Mouse (Mus musculus) ES-E14 (cell line): ENCODE measurements around the gene Oprd1. TPM values are rescaled to one million over a fixed set of nuclear protein-coding genes. Genes with fewer than 3 reads are reported as not detected.

Source experiments
- DNase-seq: peaks from one replicate; pipeline ENCODE4 v3.0.0-alpha.2; 2013; ENCODE audit warnings: low read depth, low spot score
- H3K27ac ChIP-seq: 2 replicates; pipeline ENCODE4 v1.5.1; 2012; ENCODE audit warnings: low read depth, mild to moderate bottlenecking, low read length, moderate library complexity, mixed read lengths; ENCODE audit not compliant: poor library complexity, insufficient read depth, severe bottlenecking
- H3K36me3 ChIP-seq: 2 replicates; pipeline ENCODE4 v1.6.1; 2012; ENCODE audit warnings: mild to moderate bottlenecking, low read length, moderate library complexity, mixed read lengths; ENCODE audit not compliant: control insufficient read depth, poor library complexity, insufficient read depth, severe bottlenecking
- H3K4me1 ChIP-seq, 2 experiments: fragments of 150-350 bp in 1 of 2; sonication (generic) in 1 of 2; 2 replicates each; pipeline ENCODE4 v1.6.1; 2012; ENCODE audit warnings: low read length in 2 of 2, mild to moderate bottlenecking in 1 of 2, mixed read lengths in 1 of 2; ENCODE audit not compliant: control insufficient read depth in 2 of 2, insufficient read depth in 2 of 2, poor library complexity in 1 of 2
- H3K4me3 ChIP-seq, 2 experiments: fragments of 150-350 bp in 1 of 2; sonication (generic) in 1 of 2; 2 replicates each; pipeline ENCODE4 v1.5.1; 2012; ENCODE audit warnings: low read length in 2 of 2, low read depth in 1 of 2, mild to moderate bottlenecking in 1 of 2, mixed read lengths in 1 of 2; ENCODE audit not compliant: insufficient read depth in 1 of 2, poor library complexity in 1 of 2, severe bottlenecking in 1 of 2
- H3K9ac ChIP-seq: 2 replicates; pipeline ENCODE4 v1.6.1; 2012; ENCODE audit warnings: low read depth, mild to moderate bottlenecking, low read length, mixed read lengths; ENCODE audit not compliant: poor library complexity, insufficient read depth, severe bottlenecking
- H3K9me3 ChIP-seq: fragments of 150-350 bp; sonication (generic); 2 replicates; pipeline ENCODE4 v1.6.1; 2012; ENCODE audit warnings: low read depth, mild to moderate bottlenecking, low read length; ENCODE audit not compliant: control insufficient read depth, insufficient read depth
- CHD2 ChIP-seq: IDR thresholded peaks from 2 replicates; pipeline ENCODE4 v1.6.1; 2014; ENCODE audit warnings: mild to moderate bottlenecking, low read depth, low read length, inconsistent platforms
- HCFC1 ChIP-seq: IDR thresholded peaks from 2 replicates; pipeline ENCODE4 v1.6.1; 2012; ENCODE audit warnings: low read length, inconsistent platforms, borderline replicate concordance; ENCODE audit not compliant: insufficient read depth
- MAFK ChIP-seq: IDR thresholded peaks from 2 replicates; pipeline ENCODE4 v1.6.1; 2014; ENCODE audit warnings: mild to moderate bottlenecking, low read depth, low read length, inconsistent platforms; ENCODE audit not compliant: insufficient read depth
- ZC3H11A ChIP-seq: IDR thresholded peaks from 2 replicates; pipeline ENCODE4 v1.6.1; 2012; ENCODE audit warnings: low read depth, mild to moderate bottlenecking, inconsistent platforms, low read length, borderline replicate concordance
- ZNF384 ChIP-seq: IDR thresholded peaks from 2 replicates; pipeline ENCODE4 v1.6.1; 2012; ENCODE audit warnings: low read depth, low read length, inconsistent platforms
- in situ Hi-C, 2 experiments: fragments of 600-800 bp; cut with MboI; formaldehyde crosslinking; loops; one replicate each; pipeline ENCODE4 v1.15.1; 2025; ENCODE audit warnings: low sequenced_read_pairs in 2 of 2, inconsistent platforms in 1 of 2; ENCODE audit not compliant: unreplicated experiment in 2 of 2
- total RNA-seq: library from RNA; depleted of rRNA; stranded (reverse); fragments of 300-350 nt; gene quantifications from 2 replicates; pipeline ENCODE4 v1.2.3, GENCODE M21; 2012

Oprd1 gene
- total RNA-seq, 1 experiment: 0.62 TPM

DNA sequence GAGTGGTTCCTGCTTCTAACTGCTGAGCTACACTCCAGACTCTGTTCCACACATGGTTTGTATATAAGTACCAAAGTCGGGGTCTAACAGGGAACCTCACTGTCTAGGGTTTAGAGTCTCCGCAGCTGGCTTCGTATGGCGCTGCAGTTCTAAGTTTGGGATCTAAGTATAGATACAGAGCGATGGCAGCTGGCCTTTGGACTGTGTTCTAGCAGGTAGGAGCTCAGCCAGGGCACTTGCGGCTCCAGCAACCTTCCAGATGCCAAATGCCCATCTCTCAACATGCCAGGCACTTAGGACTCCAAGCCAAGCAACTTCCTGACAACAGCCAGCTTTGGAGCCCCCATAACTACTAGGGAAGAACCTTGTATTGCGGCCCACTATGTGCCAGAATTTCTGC lies 36.1 kb downstream of the Oprd1 start:
- in situ Hi-C loops: no loop called here

DNA sequence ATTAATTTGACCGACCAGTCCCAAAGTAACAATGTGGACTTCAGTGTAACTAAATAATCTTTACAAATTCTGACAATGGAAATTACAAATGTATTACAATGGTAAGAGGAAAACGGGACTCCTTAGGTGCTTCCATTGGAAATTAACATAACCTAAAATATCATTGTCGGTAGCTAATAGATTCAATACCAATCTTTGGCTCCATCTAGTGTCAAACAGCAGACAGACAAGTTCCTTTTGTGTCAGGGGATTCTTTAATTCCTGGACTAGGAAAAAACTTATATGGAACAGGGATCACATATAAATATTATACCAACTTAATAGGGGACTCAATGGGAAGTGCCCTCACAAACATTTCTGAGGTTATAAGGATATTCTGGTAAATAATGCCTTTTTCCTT lies 43.1 kb downstream of the Oprd1 start:
- DNase-seq: no peak
- in situ Hi-C loops: no loop called here
- H3K27ac ChIP-seq: no peak overlapping the region
- no peak for TF ChIP-seq MAFK
- TF ChIP-seq HCFC1: no peak
- TF ChIP-seq ZNF384: no peak
- no peak for TF ChIP-seq CHD2
- TF ChIP-seq ZC3H11A: no peak
- H3K4me3 ChIP-seq: no peak overlapping the region
- H3K9me3 ChIP-seq: peaks cover 6% of the 10 kb centered on the region
- no peak overlapping the region for H3K9ac ChIP-seq
- no peaks in the 10 kb centered on the region for H3K36me3 ChIP-seq
- H3K4me1 ChIP-seq: peaks cover 2 to 10% of the 10 kb centered on the region in 2 experiments; a peak in 1 of 4 replicates

More for the DNA sequence above, 36.1 kb downstream of the Oprd1 start:
- no peak for DNase-seq
- Histone ChIP-seq H3K36me3 (no peaks in the 10 kb centered on the region), H3K9me3 (no peaks in the 10 kb centered on the region), H3K4me1 (peaks cover 2 to 12% of the 10 kb centered on the region in 2 experiments; a peak in 1 of 4 replicates), H3K4me3 (no peak overlapping the region), H3K9ac (no peak overlapping the region), H3K27ac (no peak overlapping the region)
- TF ChIP-seq CHD2 (no peak), MAFK (no peak), ZC3H11A (no peak), ZNF384 (no peak), HCFC1 (no peak)

DNA sequence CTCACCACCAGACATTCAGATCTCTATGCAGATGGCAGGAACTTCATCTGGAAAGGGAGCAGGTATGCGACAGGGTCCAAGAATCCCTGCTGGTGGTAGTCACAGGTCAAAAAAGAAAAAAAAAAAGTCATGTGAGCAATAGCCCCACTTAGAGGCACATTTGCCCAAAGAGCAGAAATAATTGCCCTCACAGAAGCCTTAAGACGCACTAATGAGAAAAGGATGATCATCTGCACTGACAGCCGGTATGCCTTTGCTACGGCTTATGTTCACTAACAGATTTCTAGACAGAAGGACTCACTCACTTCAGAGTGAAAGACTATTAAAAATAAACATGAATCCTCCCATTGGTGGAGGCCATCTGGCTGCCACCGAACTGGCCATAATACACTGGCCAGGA lies 44.7 kb downstream of the Oprd1 start:
- in situ Hi-C loops: loop anchor here in 1 of 2 experiments (10.0 kb wide), 1 partner anchor 75 kb away; no protein-coding TSS in a partner anchor
- Histone ChIP-seq H3K9ac (no peak overlapping the region), H3K27ac (no peak overlapping the region), H3K9me3 (peaks cover 6% of the 10 kb centered on the region), H3K36me3 (no peaks in the 10 kb centered on the region), H3K4me1 (peaks cover 2 to 6% of the 10 kb centered on the region in 2 experiments; a peak in 1 of 4 replicates), H3K4me3 (no peak overlapping the region)
- no peak for TF ChIP-seq ZNF384
- no peak for TF ChIP-seq CHD2
- TF ChIP-seq MAFK: no peak
- no peak for TF ChIP-seq HCFC1
- TF ChIP-seq ZC3H11A: no peak
- DNase-seq: no peak

DNA sequence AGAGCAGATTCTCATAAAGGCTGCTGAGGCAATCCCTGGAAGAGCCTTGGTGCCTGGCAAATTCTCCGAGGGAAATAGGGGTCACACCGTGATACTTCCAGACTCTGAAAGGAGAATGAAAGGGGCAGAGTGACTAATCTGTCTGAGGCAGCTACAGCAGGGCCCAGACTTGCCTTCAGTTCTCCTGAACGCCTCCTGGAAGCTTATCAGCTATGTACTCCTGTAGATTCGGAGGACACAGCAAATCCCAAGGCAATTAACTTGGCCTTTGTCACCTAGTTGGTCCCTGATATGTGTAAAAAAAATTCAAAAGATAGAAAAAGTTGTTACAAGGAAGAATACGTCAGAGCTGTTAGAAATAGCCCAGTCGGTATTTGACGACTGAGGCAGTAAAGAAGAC lies 49.2 kb downstream of the Oprd1 start:
- no peak overlapping the region for H3K27ac ChIP-seq
- no peaks in the 10 kb centered on the region for H3K36me3 ChIP-seq
- H3K4me3 ChIP-seq: no peak overlapping the region
- no peak for DNase-seq
- TF ChIP-seq MAFK (no peak), HCFC1 (no peak)
- in situ Hi-C loops: loop anchor here in 1 of 2 experiments (10.0 kb wide), 1 partner anchor 80 kb away; no protein-coding TSS in a partner anchor
- peaks cover 6% of the 10 kb centered on the region for H3K9me3 ChIP-seq
- no peaks in the 10 kb centered on the region; a peak in 1 of 4 replicates for H3K4me1 ChIP-seq
- H3K9ac ChIP-seq: no peak overlapping the region

DNA sequence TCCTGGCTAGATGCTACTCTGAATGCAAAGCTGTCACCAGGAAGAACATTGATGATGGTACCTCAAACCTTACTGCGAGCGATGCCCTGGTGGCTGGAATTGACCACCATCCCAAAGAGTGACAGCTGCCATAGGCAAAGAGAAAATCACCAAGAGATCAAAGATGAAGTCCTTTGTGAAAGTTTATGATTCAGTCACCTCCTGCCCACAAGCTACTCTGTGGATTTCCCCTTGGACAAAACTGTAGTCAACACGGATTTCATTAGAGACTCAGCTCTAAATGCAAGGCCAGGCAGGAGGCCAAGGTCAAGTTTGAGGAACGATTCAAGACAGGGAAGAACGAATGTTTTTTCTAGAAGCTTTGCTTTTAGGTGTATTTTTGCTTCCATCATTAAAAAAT lies 50.4 kb downstream of the Oprd1 start:
- H3K4me1 ChIP-seq: no peaks in the 10 kb centered on the region; a peak in 1 of 4 replicates
- no peak overlapping the region for H3K9ac ChIP-seq
- no peak overlapping the region for H3K4me3 ChIP-seq
- TF ChIP-seq HCFC1 (no peak), ZC3H11A (no peak), CHD2 (no peak), ZNF384 (no peak), MAFK (no peak)
- in situ Hi-C loops: loop anchor here in 1 of 2 experiments (10.0 kb wide), 1 partner anchor 81 kb away; no protein-coding TSS in a partner anchor
- no peaks in the 10 kb centered on the region for H3K36me3 ChIP-seq
- peaks cover 5% of the 10 kb centered on the region for H3K9me3 ChIP-seq
- DNase-seq: no peak
- no peak overlapping the region for H3K27ac ChIP-seq
